Mouse (Mus musculus): ENCODE data around the gene Cdk14. TPM values are rescaled to one million over a fixed set of nuclear protein-coding genes. Genes with fewer than 3 reads are reported as not detected.

Gene Cdk14
- polyA plus RNA-seq, 1 experiment from 2014 or later = 23.5 TPM

DNA sequence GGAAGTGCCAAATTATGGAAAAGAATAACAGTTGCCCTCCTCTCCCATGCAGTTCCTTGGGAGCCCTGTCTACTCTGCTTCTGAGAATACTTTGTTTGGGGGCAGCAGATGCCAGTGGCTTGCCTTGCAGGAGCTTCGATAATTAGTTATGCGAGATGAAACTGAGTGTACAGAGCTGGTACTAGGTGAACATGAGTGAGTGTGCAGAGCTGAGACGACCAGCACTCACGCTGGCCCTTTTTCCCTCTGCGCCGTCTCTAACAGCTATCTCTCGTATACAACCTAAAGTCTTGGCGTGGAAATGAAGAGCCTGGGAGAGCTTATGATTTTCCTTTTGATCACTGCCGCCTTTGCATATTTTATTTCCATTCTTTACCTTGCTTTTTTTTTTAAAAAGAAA lies 558.5 kb downstream of the Cdk14 start:
- Histone ChIP-seq H3K27ac (ENCODE audit: low read depth, low read length) (no peak overlapping the region), H3K36me3 (ENCODE audit: control insufficient read depth, insufficient read depth, low read length) (no peaks in the 10 kb centered on the region), H3K9ac (ENCODE audit: low read length) (no peak overlapping the region), H3K4me2 (ENCODE audit: low read depth, low read length, severe bottlenecking) (no peak overlapping the region), H3K9me3 (ENCODE audit: control insufficient read depth, low read length) (no peaks in the 10 kb centered on the region), H3K4me1 (replicated peaks; ENCODE audit: control insufficient read depth, insufficient read depth, low read length) (peaks cover 7% of the 10 kb centered on the region; the same call in 1 of the 2 replicates), H3K27me3 (ENCODE audit: control insufficient read depth, insufficient read depth, low read length) (no peaks in the 10 kb centered on the region), H3K4me3 (ENCODE audit: low read depth, low read length) (no peak overlapping the region)
- no peak for ATAC-seq (replicated peaks; ENCODE audit: low FRiP score)
- WGBS = 88% methylated on average over 9 of the region's 9 CpGs
- no peak for DNase-seq (ENCODE audit: low spot score)

- Histone ChIP-seq H3K4me2 (ENCODE audit: low read depth, low read length, severe bottlenecking) (no peak overlapping the region), H3K27me3 (ENCODE audit: control insufficient read depth, insufficient read depth, low read length) (no peaks in the 10 kb centered on the region), H3K9ac (ENCODE audit: low read length) (no peak overlapping the region), H3K36me3 (ENCODE audit: control insufficient read depth, insufficient read depth, low read length) (no peaks in the 10 kb centered on the region), H3K4me1 (replicated peaks; ENCODE audit: control insufficient read depth, insufficient read depth, low read length) (peaks cover 7% of the 10 kb centered on the region; the same call in 1 of the 2 replicates), H3K4me3 (ENCODE audit: low read depth, low read length) (no peak overlapping the region), H3K9me3 (ENCODE audit: control insufficient read depth, low read length) (no peaks in the 10 kb centered on the region), H3K27ac (ENCODE audit: low read depth, low read length) (no peak overlapping the region)
- no peak for DNase-seq (ENCODE audit: low spot score)
- ATAC-seq (replicated peaks; ENCODE audit: low FRiP score) = no peak
- WGBS = 70% methylated on average over 2 of the region's 2 CpGs
These were observed 559.0 kb downstream of the Cdk14 start for GRCm38 (mm10) chr5:4861141-4861540.

GRCm38 (mm10) chr5:4858032-4858641 lies 562.0 kb downstream of the Cdk14 start:
- Histone ChIP-seq H3K9me3 (ENCODE audit: control insufficient read depth, low read length) (no peaks in the 10 kb centered on the region), H3K27me3 (ENCODE audit: control insufficient read depth, insufficient read depth, low read length) (no peaks in the 10 kb centered on the region), H3K36me3 (ENCODE audit: control insufficient read depth, insufficient read depth, low read length) (no peaks in the 10 kb centered on the region), H3K27ac (ENCODE audit: low read depth, low read length) (no peak overlapping the region; the same call in 1 of the 2 replicates), H3K4me3 (ENCODE audit: low read depth, low read length) (no peak overlapping the region), H3K9ac (ENCODE audit: low read length) (no peak overlapping the region), H3K4me1 (replicated peaks; ENCODE audit: control insufficient read depth, insufficient read depth, low read length) (peaks cover 4% of the 10 kb centered on the region; the same call in 1 of the 2 replicates), H3K4me2 (ENCODE audit: low read depth, low read length, severe bottlenecking) (no peak overlapping the region)
- DNase-seq (ENCODE audit: low spot score) (no peak), ATAC-seq (replicated peaks; ENCODE audit: low FRiP score) (peak; percentile 73)
- WGBS = 36% methylated on average over 5 of the region's 5 CpGs

DNA sequence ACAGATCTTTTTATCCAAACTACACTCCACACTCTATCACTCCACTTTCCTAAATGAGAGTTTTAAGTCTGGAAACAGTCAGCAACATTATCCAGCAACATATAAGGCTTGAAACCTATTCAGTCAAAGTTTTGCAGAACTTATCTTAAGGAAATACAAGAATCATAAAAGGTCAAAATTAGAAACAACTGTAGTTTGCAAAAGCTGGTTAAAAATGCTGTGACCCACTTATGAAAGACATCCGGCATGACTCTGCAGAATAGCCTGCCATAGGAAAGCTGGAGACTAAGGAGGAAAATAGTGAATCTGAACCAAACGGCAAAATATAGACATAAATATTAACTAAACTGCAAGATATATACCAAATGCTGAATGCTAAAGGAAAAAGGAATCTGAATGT lies 566.6 kb downstream of the Cdk14 start:
- 90% methylated on average over 2 of the region's 2 CpGs for WGBS
- ATAC-seq (replicated peaks; ENCODE audit: low FRiP score) (no peak), DNase-seq (ENCODE audit: low spot score) (no peak)
- Histone ChIP-seq H3K4me2 (ENCODE audit: low read depth, low read length, severe bottlenecking) (no peak overlapping the region), H3K36me3 (ENCODE audit: control insufficient read depth, insufficient read depth, low read length) (no peaks in the 10 kb centered on the region), H3K27ac (ENCODE audit: low read depth, low read length) (no peak overlapping the region), H3K4me1 (replicated peaks; ENCODE audit: control insufficient read depth, insufficient read depth, low read length) (peaks cover 6% of the 10 kb centered on the region; the same call in 1 of the 2 replicates), H3K9ac (ENCODE audit: low read length) (no peak overlapping the region), H3K27me3 (ENCODE audit: control insufficient read depth, insufficient read depth, low read length) (no peaks in the 10 kb centered on the region), H3K4me3 (ENCODE audit: low read depth, low read length) (no peak overlapping the region), H3K9me3 (ENCODE audit: control insufficient read depth, low read length) (no peaks in the 10 kb centered on the region)

GRCm38 (mm10) chr5:4852711-4853320 lies 567.3 kb downstream of the Cdk14 start:
- Histone ChIP-seq H3K9ac (ENCODE audit: low read length) (no peak overlapping the region), H3K36me3 (ENCODE audit: control insufficient read depth, insufficient read depth, low read length) (no peaks in the 10 kb centered on the region), H3K27ac (ENCODE audit: low read depth, low read length) (no peak overlapping the region), H3K4me1 (replicated peaks; ENCODE audit: control insufficient read depth, insufficient read depth, low read length) (0 out of 2 replicates have a peak, but pooled peaks cover 2% of the 10 kb centered on the region), H3K27me3 (ENCODE audit: control insufficient read depth, insufficient read depth, low read length) (no peaks in the 10 kb centered on the region), H3K9me3 (ENCODE audit: control insufficient read depth, low read length) (no peaks in the 10 kb centered on the region), H3K4me3 (ENCODE audit: low read depth, low read length) (no peak overlapping the region), H3K4me2 (ENCODE audit: low read depth, low read length, severe bottlenecking) (no peak overlapping the region)
- ATAC-seq (replicated peaks; ENCODE audit: low FRiP score) = no peak
- DNase-seq (ENCODE audit: low spot score) = no peak
- 89% methylated on average over 6 of the region's 6 CpGs for whole genome bisulfite sequencing

DNA sequence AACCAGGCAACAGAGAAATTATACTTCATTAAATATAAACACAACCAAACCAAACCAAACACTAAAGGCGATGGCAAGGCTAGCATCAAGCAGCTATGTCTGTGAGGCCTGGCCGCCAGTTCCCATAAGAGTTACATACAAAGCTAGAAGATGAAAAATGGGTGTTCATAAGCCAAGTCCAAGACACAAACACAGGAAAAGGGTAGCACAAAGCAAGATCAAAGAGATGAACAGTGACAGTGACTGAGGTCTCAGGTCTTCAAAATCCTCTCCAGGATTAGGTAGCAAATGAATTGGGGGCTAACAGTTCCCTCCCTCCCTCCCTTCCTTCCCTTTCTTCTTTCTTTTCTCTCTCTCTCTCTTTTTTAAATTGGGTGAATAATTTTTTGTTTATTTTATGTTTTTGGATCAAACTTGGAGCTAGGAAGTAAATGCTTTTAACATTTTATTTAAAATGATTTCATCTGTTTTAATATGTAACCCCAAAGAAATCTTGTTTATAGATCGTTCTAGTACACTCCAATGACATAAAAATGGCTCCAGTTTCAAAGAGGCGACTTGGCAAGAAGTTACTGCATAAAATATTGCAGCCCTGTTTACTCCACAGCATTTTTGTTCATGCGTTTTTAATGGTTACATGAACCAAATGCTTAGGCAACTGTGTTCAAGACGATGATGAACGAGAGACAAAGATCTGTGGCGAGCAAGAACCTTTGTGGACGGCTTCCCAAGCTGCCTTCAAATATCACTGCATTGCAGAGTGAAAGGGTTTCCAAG lies 568.0 kb downstream of the Cdk14 start:
- H3K27ac ChIP-seq (ENCODE audit: low read depth, low read length) = peak overlapping the region; percentile 25; the same call in 1 of the 2 replicates
- H3K27me3 ChIP-seq (ENCODE audit: control insufficient read depth, insufficient read depth, low read length) = no peaks in the 10 kb centered on the region
- 0 out of 2 replicates have a peak, but pooled peaks cover 2% of the 10 kb centered on the region for H3K4me1 ChIP-seq (replicated peaks; ENCODE audit: control insufficient read depth, insufficient read depth, low read length)
- no peaks in the 10 kb centered on the region for H3K9me3 ChIP-seq (ENCODE audit: control insufficient read depth, low read length)
- 93% methylated on average over 9 of the region's 9 CpGs for WGBS
- H3K4me2 ChIP-seq (ENCODE audit: low read depth, low read length, severe bottlenecking) = no peak overlapping the region
- H3K4me3 ChIP-seq (ENCODE audit: low read depth, low read length) = no peak overlapping the region
- DNase-seq (ENCODE audit: low spot score) (no peak), ATAC-seq (replicated peaks; ENCODE audit: low FRiP score) (no peak)
- no peaks in the 10 kb centered on the region for H3K36me3 ChIP-seq (ENCODE audit: control insufficient read depth, insufficient read depth, low read length)
- H3K9ac ChIP-seq (ENCODE audit: low read length) = no peak overlapping the region

DNA sequence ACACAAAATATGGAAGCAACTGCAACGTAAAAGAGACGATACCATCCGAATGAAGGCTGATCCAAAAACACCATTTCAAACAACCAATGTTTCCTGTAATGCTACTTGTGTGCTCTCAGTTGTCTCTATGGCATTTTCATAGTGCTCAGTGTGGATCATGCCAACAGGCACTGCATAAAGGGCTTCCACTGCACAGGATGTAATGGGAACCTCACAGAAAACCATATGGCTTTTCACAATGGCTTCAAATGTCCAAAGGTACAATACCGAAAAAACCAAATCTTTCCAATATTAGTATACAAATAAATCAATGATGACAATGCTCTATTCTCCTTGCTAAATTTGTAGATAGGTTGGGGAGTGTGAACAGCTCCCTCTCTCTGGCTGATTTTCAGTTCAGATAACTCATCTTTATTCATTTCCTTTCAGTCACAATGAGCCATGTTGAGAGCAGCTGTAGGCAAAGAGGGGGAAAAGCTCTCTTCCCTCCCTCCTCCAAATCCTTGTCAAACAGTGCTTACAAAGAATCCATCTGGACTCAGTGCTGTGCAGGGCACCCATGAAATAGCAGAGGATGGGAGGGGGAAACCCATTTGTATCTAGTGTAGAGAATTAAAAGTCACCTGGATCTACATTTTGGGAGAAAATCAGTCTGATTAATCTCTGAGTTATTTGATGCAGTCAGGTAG lies 568.7 kb downstream of the Cdk14 start:
- WGBS = 91% methylated on average over 4 of the region's 4 CpGs
- no peak overlapping the region for H3K4me2 ChIP-seq (ENCODE audit: low read depth, low read length, severe bottlenecking)
- no peaks in the 10 kb centered on the region for H3K36me3 ChIP-seq (ENCODE audit: control insufficient read depth, insufficient read depth, low read length)
- H3K27me3 ChIP-seq (ENCODE audit: control insufficient read depth, insufficient read depth, low read length) = no peaks in the 10 kb centered on the region
- peak; percentile 71; the same call in 1 of the 2 replicates for ATAC-seq (replicated peaks; ENCODE audit: low FRiP score)
- H3K27ac ChIP-seq (ENCODE audit: low read depth, low read length) = peak overlapping the region; percentile 25; the same call in 1 of the 2 replicates
- no peak for DNase-seq (ENCODE audit: low spot score)
- no peak overlapping the region for H3K9ac ChIP-seq (ENCODE audit: low read length)
- H3K4me3 ChIP-seq (ENCODE audit: low read depth, low read length) = no peak overlapping the region
- 0 out of 2 replicates have a peak, but pooled peaks cover 2% of the 10 kb centered on the region for H3K4me1 ChIP-seq (replicated peaks; ENCODE audit: control insufficient read depth, insufficient read depth, low read length)
- H3K9me3 ChIP-seq (ENCODE audit: control insufficient read depth, low read length) = no peaks in the 10 kb centered on the region

DNA sequence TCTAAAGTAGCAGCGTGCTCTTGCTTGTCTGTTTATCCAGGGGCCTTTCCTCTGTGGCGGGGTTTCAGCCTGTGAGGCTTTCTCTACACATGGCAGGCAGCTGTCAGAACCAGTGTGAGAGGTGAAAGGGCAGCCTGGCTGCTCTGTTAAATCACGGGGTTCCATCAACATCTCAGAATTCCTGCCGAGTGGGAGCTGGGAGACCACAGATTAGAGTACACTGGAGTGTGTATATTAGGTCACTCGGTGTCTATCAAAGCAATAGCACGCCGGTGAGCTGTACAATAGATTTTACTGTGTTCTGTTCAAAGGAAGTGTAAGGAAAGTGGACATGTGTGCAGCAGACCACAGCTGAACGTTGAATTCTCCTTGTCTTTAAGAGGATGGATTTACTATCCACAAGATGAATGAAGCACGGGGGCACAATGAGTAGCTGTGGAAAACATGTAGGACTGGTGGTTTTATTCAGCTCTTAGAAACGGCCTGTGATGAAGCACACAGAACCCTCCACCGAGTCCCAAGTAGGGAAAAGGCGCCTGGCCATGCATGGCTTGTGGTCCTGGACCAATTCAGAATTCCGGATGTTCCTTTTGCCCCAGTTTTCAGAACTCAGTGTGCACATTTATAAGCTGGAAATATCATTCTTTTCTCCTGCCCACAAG lies 585.2 kb downstream of the Cdk14 start:
- H3K9me3 ChIP-seq (ENCODE audit: control insufficient read depth, low read length) = no peaks in the 10 kb centered on the region
- H3K27ac ChIP-seq (ENCODE audit: low read depth, low read length) = peak overlapping the region; percentile 62
- WGBS = 20% methylated on average over 13 of the region's 13 CpGs
- DNase-seq (ENCODE audit: low spot score) (peak; percentile 62), ATAC-seq (replicated peaks; ENCODE audit: low FRiP score) (peak; percentile 89)
- no peaks in the 10 kb centered on the region for H3K27me3 ChIP-seq (ENCODE audit: control insufficient read depth, insufficient read depth, low read length)
- H3K4me2 ChIP-seq (ENCODE audit: low read depth, low read length, severe bottlenecking) = no peak overlapping the region
- H3K36me3 ChIP-seq (ENCODE audit: control insufficient read depth, insufficient read depth, low read length) = no peaks in the 10 kb centered on the region
- no peak overlapping the region for H3K4me3 ChIP-seq (ENCODE audit: low read depth, low read length)
- peak overlapping the region; percentile 8; the same call in 1 of the 2 replicates for H3K9ac ChIP-seq (ENCODE audit: low read length)
- peaks cover 7% of the 10 kb centered on the region; the same call in 1 of the 2 replicates for H3K4me1 ChIP-seq (replicated peaks; ENCODE audit: control insufficient read depth, insufficient read depth, low read length)

Measured in forebrain, embryonic 11.5 days (tissue).